ENCODE assay signal across 9 mouse cellular contexts in genomic region chr4:57560010-57560409, GRCm38 (mm10). TPM values are rescaled to one million over a fixed set of nuclear protein-coding genes. Genes with fewer than 3 reads are reported as not detected.
DNase-seq lines count a peak whose midpoint lies in the region; ATAC-seq and TF ChIP-seq lines count a peak whose summit lies in the region.
"Had no signal": no experiment of that assay in that cellular context is flagged by ENCODE, and none has a peak within 500 bp of the region (broad histone marks: within the 10 kb centered on the region; RNA-seq: fewer than 3 reads in every experiment).

No protein-coding gene starts in this region.

- H3K27me3 ChIP-seq in kidney, postnatal 0 days (ENCODE audit: insufficient read depth, low read length) = no peaks in the 10 kb centered on the region
- no peaks in the 10 kb centered on the region for H3K27me3 ChIP-seq in stomach, embryonic 16.5 days (ENCODE audit: control insufficient read depth, insufficient read depth, low read length)
- no peaks in the 10 kb centered on the region for H3K27me3 ChIP-seq in midbrain, embryonic 10.5 days (ENCODE audit: low read depth, poor library complexity, severe bottlenecking)
- H3K27me3 ChIP-seq: liver, embryonic 15.5 days had no signal

- ATAC-seq in kidney, postnatal 0 days (replicated peaks; ENCODE audit: low FRiP score, low read depth) = no peak
- peak; percentile 81 for ATAC-seq in stomach, embryonic 16.5 days (ENCODE audit: insufficient read depth, low FRiP score)

- no peak for TF ChIP-seq CTCF in kidney, postnatal 0 days (IDR thresholded peaks at IDR 0.05; ENCODE audit: low read depth)

- H3K4me2 ChIP-seq in kidney, postnatal 0 days (ENCODE audit: low read length) = no peak overlapping the region
- H3K4me2 ChIP-seq in stomach, embryonic 16.5 days (ENCODE audit: low read depth, low read length) = no peak overlapping the region
- H3K4me2 ChIP-seq: liver, embryonic 15.5 days had no signal

- H3K9me3 ChIP-seq in kidney, postnatal 0 days (replicated peaks; ENCODE audit: low read length) = no peaks in the 10 kb centered on the region
- H3K9me3 ChIP-seq in stomach, embryonic 16.5 days (replicated peaks; ENCODE audit: control insufficient read depth, low read length) = no peaks in the 10 kb centered on the region
- H3K9me3 ChIP-seq in midbrain, embryonic 10.5 days (replicated peaks) = no peaks in the 10 kb centered on the region
- H3K9me3 ChIP-seq: liver, embryonic 15.5 days had no signal

- peak overlapping the region; percentile 8; the same call in 1 of the 2 replicates for H3K27ac ChIP-seq in kidney, postnatal 0 days
- H3K27ac ChIP-seq in stomach, embryonic 16.5 days (ENCODE audit: low read length) = peak overlapping the region; percentile 90
- no peak overlapping the region; the same call in 1 of the 2 replicates for H3K27ac ChIP-seq in midbrain, embryonic 10.5 days (replicated peaks)
- H3K27ac ChIP-seq: liver, embryonic 15.5 days had no signal

- H3K4me1 ChIP-seq in kidney, postnatal 0 days (replicated peaks; ENCODE audit: insufficient read depth, low read length) = no peaks in the 10 kb centered on the region
- peaks cover 4% of the 10 kb centered on the region; the same call in 1 of the 2 replicates for H3K4me1 ChIP-seq in stomach, embryonic 16.5 days (ENCODE audit: control insufficient read depth, insufficient read depth, low read length)
- peaks cover 5% of the 10 kb centered on the region for H3K4me1 ChIP-seq in midbrain, embryonic 10.5 days
- H3K4me1 ChIP-seq: liver, embryonic 15.5 days had no signal

- peak; percentile 85 for DNase-seq in kidney, postnatal 0 days (ENCODE audit: low spot score)
- DNase-seq in kidney, adult 18-20 months = no peak
- DNase-seq in embryo, embryonic 9.5 days (ENCODE audit: extremely low spot score) = peak; percentile 28
- peak; percentile 10 for DNase-seq in kidney, postnatal 14 days
- DNase-seq in midbrain, embryonic 10.5 days (ENCODE audit: low spot score) = no peak
- DNase-seq in ovary, postnatal 10 days (ENCODE audit: low spot score) = no peak
- DNase-seq: gastrocnemius, postnatal 36 days had no signal

- H3K9ac ChIP-seq in kidney, postnatal 0 days (ENCODE audit: low read depth, low read length) = no peak overlapping the region
- no peak overlapping the region for H3K9ac ChIP-seq in stomach, embryonic 16.5 days (ENCODE audit: low read length)
- H3K9ac ChIP-seq: liver, embryonic 15.5 days had no signal

- WGBS in kidney, postnatal 0 days = 47% methylated on average over 3 of the region's 3 CpGs
- 36% methylated on average over 3 of the region's 3 CpGs for WGBS in stomach, embryonic 16.5 days
- WGBS in midbrain, embryonic 10.5 days = 64% methylated on average over 3 of the region's 3 CpGs

- no peaks in the 10 kb centered on the region for H3K36me3 ChIP-seq in kidney, postnatal 0 days (ENCODE audit: insufficient read depth, low read length)
- no peaks in the 10 kb centered on the region for H3K36me3 ChIP-seq in stomach, embryonic 16.5 days (ENCODE audit: control insufficient read depth, insufficient read depth, low read length)
- H3K36me3 ChIP-seq in midbrain, embryonic 10.5 days = no peaks in the 10 kb centered on the region
- H3K36me3 ChIP-seq: liver, embryonic 15.5 days had no signal

- H3K4me3 ChIP-seq in kidney, postnatal 0 days (replicated peaks; ENCODE audit: low read depth, low read length) = no peak overlapping the region
- no peak overlapping the region for H3K4me3 ChIP-seq in stomach, embryonic 16.5 days (replicated peaks; ENCODE audit: low read length)
- H3K4me3 ChIP-seq in midbrain, embryonic 10.5 days = no peak overlapping the region
- H3K4me3 ChIP-seq: liver, embryonic 15.5 days had no signal

RNA-seq across cellular contexts. Expression of gene Pakap, which starts 8.0 kb away (rescaled TPM):
- polyA plus RNA-seq in kidney, postnatal 0 days (2015; fragmentation: Nextera tagmentation; extraction: Ambion mirVana) = 11.5 and 14.6 TPM in 2 replicates
- 25.7 and 27.5 TPM in 2 replicates for polyA plus RNA-seq in stomach, embryonic 16.5 days (2015; fragmentation: Nextera tagmentation; extraction: Ambion mirVana)
- 22.8 and 26.9 TPM in 2 replicates for polyA plus RNA-seq in midbrain, embryonic 10.5 days (2016; fragmentation: Nextera tagmentation; extraction: Ambion mirVana)

Comparison
In these comparisons a context has a peak if more than half of its experiments do, and no peak if none do; other contexts are left out.
1. DNase-seq: peak in kidney, postnatal 0 days (single experiment), embryo, embryonic 9.5 days (single experiment) and kidney, postnatal 14 days (single experiment); none in kidney, adult 18-20 months (single experiment), midbrain, embryonic 10.5 days (single experiment) and ovary, postnatal 10 days (single experiment).